17 mouse cellular contexts compared by ENCODE assay signal in the genomic region with DNA sequence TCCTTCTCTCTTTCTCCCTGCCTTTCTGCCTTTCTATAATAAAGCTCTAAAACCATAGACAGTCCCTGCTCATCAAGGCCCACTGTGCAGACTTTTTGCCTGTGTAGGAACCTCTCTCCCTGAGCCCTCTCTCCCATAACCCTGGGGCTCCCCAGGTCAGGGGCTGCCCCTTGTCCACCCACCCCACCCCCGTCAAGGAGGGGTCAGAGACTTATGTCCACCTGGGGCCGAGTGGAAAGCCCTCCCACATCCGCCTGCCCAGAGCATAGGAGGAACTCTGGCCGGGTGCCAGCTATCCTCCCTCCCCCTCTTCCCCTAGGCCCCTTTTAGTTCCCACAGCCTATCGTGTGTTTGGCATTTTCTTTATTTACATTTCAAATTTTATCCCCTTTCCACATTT.
DNase-seq lines count a peak whose midpoint lies in the region; ATAC-seq and TF ChIP-seq lines count a peak whose summit lies in the region.
"Had no signal": no experiment of that assay in that cellular context is flagged by ENCODE, and none has a peak within 500 bp of the region (broad histone marks: within the 10 kb centered on the region; RNA-seq: fewer than 3 reads in every experiment).

No protein-coding gene starts in this region.

- H3K27me3 ChIP-seq in kidney, embryonic 14.5 days (ENCODE audit: control insufficient read depth, insufficient read depth, low read length), result no peaks in the 10 kb centered on the region
- H3K27me3 ChIP-seq in lung, embryonic 14.5 days (ENCODE audit: insufficient read depth, low read length), result no peaks in the 10 kb centered on the region
- H3K27me3 ChIP-seq: embryonic facial prominence, embryonic 12.5 days; forebrain, embryonic 15.5 days; heart, embryonic 15.5 days; hindbrain, embryonic 15.5 days had no signal

- 0 out of 2 replicates have a peak, but pooled peaks have one; percentile 66 for ATAC-seq in kidney, embryonic 14.5 days (ENCODE audit: low FRiP score, low TSS enrichment)
- ATAC-seq in lung, embryonic 14.5 days (ENCODE audit: insufficient read depth), result peak; percentile 60; the same call in 1 of the 2 replicates
- ATAC-seq: forebrain, embryonic 15.5 days had no signal

- H3K4me2 ChIP-seq in kidney, embryonic 14.5 days (replicated peaks; ENCODE audit: low read depth, low read length), result no peak overlapping the region
- H3K4me2 ChIP-seq in lung, embryonic 14.5 days, result no peak overlapping the region
- H3K4me2 ChIP-seq: embryonic facial prominence, embryonic 12.5 days; forebrain, embryonic 15.5 days; heart, embryonic 15.5 days; hindbrain, embryonic 15.5 days had no signal

- no peaks in the 10 kb centered on the region for H3K9me3 ChIP-seq in kidney, embryonic 14.5 days (ENCODE audit: control insufficient read depth, low read length)
- no peaks in the 10 kb centered on the region for H3K9me3 ChIP-seq in lung, embryonic 14.5 days (ENCODE audit: low read depth, low read length)
- H3K9me3 ChIP-seq: embryonic facial prominence, embryonic 12.5 days; forebrain, embryonic 15.5 days; heart, embryonic 10.5 days; heart, embryonic 15.5 days; hindbrain, embryonic 15.5 days had no signal

- H3K4me1 ChIP-seq in kidney, embryonic 14.5 days (ENCODE audit: control insufficient read depth, insufficient read depth, low read length), result no peaks in the 10 kb centered on the region
- H3K4me1 ChIP-seq in lung, embryonic 14.5 days (ENCODE audit: insufficient read depth), result no peaks in the 10 kb centered on the region
- H3K4me1 ChIP-seq: embryonic facial prominence, embryonic 12.5 days; forebrain, embryonic 15.5 days; heart, embryonic 10.5 days; heart, embryonic 15.5 days; hindbrain, embryonic 15.5 days had no signal

- 47% methylated on average over 5 of the region's 5 CpGs for WGBS in kidney, embryonic 14.5 days
- WGBS in lung, embryonic 14.5 days, result 36% methylated on average over 5 of the region's 5 CpGs

- DNase-seq in kidney, adult 9 months, result no peak
- DNase-seq in lung, embryonic 14.5 days, result peak; percentile 33
- no peak for DNase-seq in lung, postnatal 36 days
- peak; percentile 3 for DNase-seq in right cerebral cortex, postnatal 4 days
- no peak for DNase-seq in right cerebral cortex, postnatal 10 days (ENCODE audit: low spot score in 2 of 2)
- no peak for DNase-seq in liver
- DNase-seq: adrenal gland, adult 2 months; adrenal gland, postnatal 25 days; cerebellum, adult 2 months; gastrocnemius, postnatal 36 days; heart, adult 18-20 months had no signal

- no peak overlapping the region for H3K4me3 ChIP-seq in kidney, embryonic 14.5 days (ENCODE audit: low read length)
- H3K4me3 ChIP-seq in lung, embryonic 14.5 days (ENCODE audit: low read depth, low read length), result no peak overlapping the region
- H3K4me3 ChIP-seq: embryonic facial prominence, embryonic 12.5 days; forebrain, embryonic 15.5 days; heart, embryonic 10.5 days; heart, embryonic 15.5 days; hindbrain, embryonic 15.5 days had no signal

- TF ChIP-seq CTCF in lung, embryonic 14.5 days (IDR thresholded peaks at IDR 0.05; ENCODE audit: low read depth), result no peak

- H3K36me3 ChIP-seq in kidney, embryonic 14.5 days (ENCODE audit: control insufficient read depth, insufficient read depth, low read length), result no peaks in the 10 kb centered on the region
- H3K36me3 ChIP-seq in lung, embryonic 14.5 days (ENCODE audit: insufficient read depth), result no peaks in the 10 kb centered on the region
- H3K36me3 ChIP-seq: embryonic facial prominence, embryonic 12.5 days; forebrain, embryonic 15.5 days; heart, embryonic 10.5 days; heart, embryonic 15.5 days; hindbrain, embryonic 15.5 days had no signal

- no peak overlapping the region for H3K27ac ChIP-seq in kidney, embryonic 14.5 days (ENCODE audit: low read depth, low read length)
- H3K27ac ChIP-seq in lung, embryonic 14.5 days (ENCODE audit: low read depth), result no peak overlapping the region
- H3K27ac ChIP-seq: embryonic facial prominence, embryonic 12.5 days; forebrain, embryonic 15.5 days; heart, embryonic 10.5 days; heart, embryonic 15.5 days; hindbrain, embryonic 15.5 days had no signal

- no peak overlapping the region for H3K9ac ChIP-seq in kidney, embryonic 14.5 days (ENCODE audit: low read depth, low read length)
- no peak overlapping the region for H3K9ac ChIP-seq in lung, embryonic 14.5 days
- H3K9ac ChIP-seq: embryonic facial prominence, embryonic 12.5 days; forebrain, embryonic 15.5 days; heart, embryonic 15.5 days; hindbrain, embryonic 15.5 days had no signal

Comparison
In these comparisons a context has a peak if more than half of its experiments do, and no peak if none do; other contexts are left out.
1. DNase-seq: peak in lung, embryonic 14.5 days (single experiment) and right cerebral cortex, postnatal 4 days (single experiment); none in kidney, adult 9 months (single experiment), lung, postnatal 36 days (single experiment), right cerebral cortex, postnatal 10 days (0 of 2) and liver (single experiment).